Mouse (Mus musculus) right cerebral cortex, postnatal 14 days (tissue): ENCODE results near the gene Gna14.

Experiments
- DNase-seq: peaks from one replicate; pipeline ENCODE4 v3.0.0; 2022

Gene Gna14

GRCm38 (mm10) chr19:16457127-16457526, 21.6 kb downstream of the Gna14 start:
- no peak for DNase-seq

GRCm38 (mm10) chr19:16459317-16459716, 23.8 kb downstream of the Gna14 start:
- no peak for DNase-seq

GRCm38 (mm10) chr19:16460292-16460691, 24.7 kb downstream of the Gna14 start:
- DNase-seq: no peak

- no peak for DNase-seq
Measured at GRCm38 (mm10) chr19:16460831-16461230, 25.3 kb downstream of the Gna14 start.

GRCm38 (mm10) chr19:16462461-16462860, 26.9 kb downstream of the Gna14 start:
- no peak for DNase-seq

- no peak for DNase-seq
Measured at GRCm38 (mm10) chr19:16464730-16465129, 29.2 kb downstream of the Gna14 start.

- no peak for DNase-seq
Measured at GRCm38 (mm10) chr19:16468756-16469374, 33.3 kb downstream of the Gna14 start.

GRCm38 (mm10) chr19:16472655-16473054, 37.1 kb downstream of the Gna14 start:
- no peak for DNase-seq

- DNase-seq: no peak
Measured at GRCm38 (mm10) chr19:16477314-16477946, 41.9 kb downstream of the Gna14 start.

GRCm38 (mm10) chr19:16478186-16478607, 42.6 kb downstream of the Gna14 start:
- DNase-seq: no peak

- no peak for DNase-seq
Measured at GRCm38 (mm10) chr19:16482047-16482446, 46.5 kb downstream of the Gna14 start.

- DNase-seq: no peak
Measured at GRCm38 (mm10) chr19:16484237-16484636, 48.7 kb downstream of the Gna14 start.

GRCm38 (mm10) chr19:16484671-16485070, 49.1 kb downstream of the Gna14 start:
- no peak for DNase-seq

- DNase-seq: no peak
Measured at GRCm38 (mm10) chr19:16490756-16491155, 55.2 kb downstream of the Gna14 start.

GRCm38 (mm10) chr19:16491497-16491896, 55.9 kb downstream of the Gna14 start:
- no peak for DNase-seq

- no peak for DNase-seq
Measured at GRCm38 (mm10) chr19:16492453-16492852, 56.9 kb downstream of the Gna14 start.

GRCm38 (mm10) chr19:16494816-16495516, 59.4 kb downstream of the Gna14 start:
- no peak for DNase-seq

- no peak for DNase-seq
Measured at GRCm38 (mm10) chr19:16496016-16496415, 60.5 kb downstream of the Gna14 start.

- no peak for DNase-seq
Measured at GRCm38 (mm10) chr19:16502054-16502453, 66.5 kb downstream of the Gna14 start.

- DNase-seq: no peak
Measured at GRCm38 (mm10) chr19:16506711-16507364, 71.3 kb downstream of the Gna14 start.

GRCm38 (mm10) chr19:16510343-16511080, 75.0 kb downstream of the Gna14 start:
- no peak for DNase-seq

GRCm38 (mm10) chr19:16511081-16511420, 75.5 kb downstream of the Gna14 start:
- no peak for DNase-seq

- no peak for DNase-seq
Measured at GRCm38 (mm10) chr19:16514201-16514600, 78.6 kb downstream of the Gna14 start.
